Comparison of ENCODE assay signal across 25 mouse cellular contexts in genomic region chr6:90426003-90426402, GRCm38 (mm10). TPM values are rescaled to one million over a fixed set of nuclear protein-coding genes. Genes with fewer than 3 reads are reported as not detected.
"Had no signal": no experiment of that assay in that cellular context is flagged by ENCODE, and none has a peak within 500 bp of the region (broad histone marks: within the 10 kb centered on the region; RNA-seq: fewer than 3 reads in every experiment).

No protein-coding gene starts in this region.

- H3K9me3 ChIP-seq: heart, embryonic 10.5 days; heart, embryonic 12.5 days; hindbrain, embryonic 10.5 days; hindbrain, embryonic 12.5 days; intestine, embryonic 15.5 days; limb, embryonic 10.5 days; limb, embryonic 12.5 days; liver, embryonic 13.5 days had no signal

- H3K9ac ChIP-seq: heart, embryonic 12.5 days; hindbrain, embryonic 12.5 days; hindbrain, embryonic 14.5 days; intestine, embryonic 15.5 days; limb, embryonic 12.5 days; liver, embryonic 13.5 days had no signal

- H3K27ac ChIP-seq: gastrocnemius, adult 2 months; heart, embryonic 10.5 days; hindbrain, embryonic 10.5 days; hindbrain, embryonic 12.5 days; hindbrain, embryonic 14.5 days; intestine, embryonic 15.5 days; left cerebral cortex, adult 2 months; limb, embryonic 10.5 days; limb, embryonic 12.5 days; liver, embryonic 13.5 days had no signal

- H3K4me3 ChIP-seq: gastrocnemius, adult 2 months; heart, embryonic 10.5 days; heart, embryonic 12.5 days; hindbrain, embryonic 10.5 days; hindbrain, embryonic 12.5 days; intestine, embryonic 15.5 days; left cerebral cortex, adult 2 months; limb, embryonic 10.5 days; limb, embryonic 12.5 days; liver, embryonic 13.5 days had no signal

- H3K4me2 ChIP-seq: heart, embryonic 12.5 days; hindbrain, embryonic 12.5 days; hindbrain, embryonic 14.5 days; intestine, embryonic 15.5 days; limb, embryonic 12.5 days; liver, embryonic 11.5 days; liver, embryonic 13.5 days had no signal

- H3K36me3 ChIP-seq: heart, embryonic 10.5 days; heart, embryonic 12.5 days; hindbrain, embryonic 10.5 days; hindbrain, embryonic 12.5 days; intestine, embryonic 15.5 days; limb, embryonic 10.5 days; limb, embryonic 12.5 days; liver, embryonic 13.5 days had no signal

- DNase-seq: gastrocnemius, adult 2 months; gastrocnemius, postnatal 10 days; gastrocnemius, postnatal 25 days; heart, adult 18-20 months; heart, postnatal 10 days; heart, postnatal 4 days; kidney, adult 18-20 months; kidney, adult 8-10 months; kidney, postnatal 10 days; kidney, postnatal 25 days; kidney, postnatal 4 days; liver; liver, embryonic 13.5 days had no signal

- ATAC-seq: hindbrain, embryonic 16.5 days; inflammation-experienced regulatory T-cells, adult 6 months; intestine, embryonic 15.5 days had no signal

RNA-seq across cellular contexts. Expression of gene Cfap100, which starts 2.6 kb away (rescaled TPM):
- polyA plus RNA-seq: heart, embryonic 10.5 days; liver, embryonic 13.5 days had no signal

RNA-seq across cellular contexts. Expression of gene Klf15, which starts 36.4 kb away (rescaled TPM):
- polyA plus RNA-seq: inflammation-experienced regulatory T-cells, adult 6 months had no signal
